Mouse (Mus musculus) left cerebral cortex, postnatal 36 days (tissue): ENCODE results near the gene Cps1. TPM values are rescaled to one million over a fixed set of nuclear protein-coding genes. Genes with fewer than 3 reads are reported as not detected.
A peak's percentile ranks its signal among the peaks of the same experiment; 100 is the strongest.

Experiments used
- DNase-seq, 2 experiments: peaks; one replicate each; pipeline ENCODE4 v3.0.0; 2021 to 2022; ENCODE audit warnings: low spot score in 2 of 2, mixed read lengths in 1 of 2
- intact Hi-C: fragments of 180-260 bp; cut with DNase I; formaldehyde crosslinking; loops from one replicate; pipeline ENCODE4 v1.15.1; 2025
- total RNA-seq, 2 experiments: library from RNA; stranded (reverse); gene quantifications; 2 replicates each; pipeline ENCODE4 v1.2.3; 2021

Gene Cps1
- total RNA-seq: under 1 TPM; 0.16 to 0.32 TPM

DNA sequence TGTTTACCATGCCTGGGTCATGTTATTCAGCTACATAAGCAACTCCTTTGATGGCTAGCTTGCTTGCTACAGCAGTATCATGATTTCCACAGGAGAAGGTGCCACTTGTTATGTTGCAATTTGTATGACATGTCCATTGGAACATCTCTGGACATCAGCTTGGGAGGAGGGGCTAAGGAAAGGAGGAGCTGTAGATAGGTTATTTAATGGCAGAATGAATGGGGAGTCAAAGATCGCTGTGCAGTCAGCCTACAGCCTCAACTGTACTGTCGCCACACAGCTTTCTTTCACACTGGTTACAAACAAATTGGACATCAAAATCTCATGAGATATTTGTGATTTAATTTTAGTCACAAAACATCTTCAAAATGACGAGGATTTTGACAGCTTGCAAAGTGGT, at the start of gene Cps1:
Cps1 (plus strand) TSS at position 230 of the 400 bp plus-strand sequence.
- DNase-seq: no peak
- intact Hi-C loops: no loop called here

DNA sequence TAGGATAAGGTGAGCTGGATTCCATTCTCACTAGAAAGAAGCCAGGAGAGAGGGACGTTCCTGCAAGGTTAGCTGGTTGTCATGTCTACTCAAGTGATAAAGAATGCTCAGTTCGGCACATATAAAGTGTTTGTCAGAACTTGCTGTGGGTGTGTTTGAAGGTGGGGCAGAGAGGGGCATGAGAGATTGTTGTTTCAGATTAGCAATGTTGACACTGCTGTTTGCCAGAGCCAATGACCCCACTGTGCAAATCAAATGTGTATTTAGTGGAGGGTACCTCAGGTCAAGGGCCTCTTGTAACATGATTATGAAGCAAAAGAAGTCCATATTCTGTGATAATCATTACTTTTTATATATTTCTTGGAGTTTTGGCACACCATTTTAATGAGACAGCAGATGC, 45.1 kb upstream of the Cps1 start:
- no peak for DNase-seq
- intact Hi-C loops: no loop called here

DNA sequence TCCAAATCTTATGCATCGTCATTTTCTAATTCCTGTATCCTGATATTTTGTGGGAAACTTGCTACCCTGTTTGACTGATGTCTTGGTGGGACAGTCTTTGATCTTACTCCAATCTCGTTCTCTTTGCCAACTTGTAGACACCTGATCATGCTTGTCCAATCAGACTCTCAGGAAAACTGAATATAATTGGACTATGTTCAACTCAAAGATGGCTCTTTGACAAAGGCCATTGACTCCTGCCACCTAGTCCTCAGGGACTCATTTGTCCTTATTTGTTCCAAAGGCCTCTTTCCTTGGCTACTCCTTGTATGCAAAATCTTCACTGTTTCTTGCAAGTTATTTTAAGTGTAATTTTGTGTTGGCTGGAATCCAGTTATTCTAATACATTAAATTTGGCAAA, 44.2 kb upstream of the Cps1 start:
- intact Hi-C loops: no loop called here
- DNase-seq: no peak

DNA sequence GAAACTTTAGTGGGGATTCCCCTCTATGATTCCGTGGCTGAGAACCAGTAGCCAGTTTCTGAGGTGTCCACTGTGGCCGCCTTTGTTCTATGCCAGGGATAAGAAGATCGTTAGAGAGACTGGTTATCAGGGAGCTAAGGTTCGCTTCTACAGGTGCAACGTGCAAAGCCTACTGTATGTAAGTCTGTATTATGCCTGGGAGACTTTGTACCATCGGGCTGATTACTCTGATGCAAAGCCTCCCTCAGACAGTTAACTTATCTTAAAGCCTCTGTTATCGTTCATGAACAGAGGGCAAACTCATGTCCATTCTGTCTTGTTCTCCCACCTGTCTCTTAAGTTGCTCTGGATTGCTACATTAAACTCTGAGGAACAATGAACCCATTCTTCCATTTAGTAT, 43.7 kb upstream of the Cps1 start:
- intact Hi-C loops: no loop called here
- DNase-seq: no peak

DNA sequence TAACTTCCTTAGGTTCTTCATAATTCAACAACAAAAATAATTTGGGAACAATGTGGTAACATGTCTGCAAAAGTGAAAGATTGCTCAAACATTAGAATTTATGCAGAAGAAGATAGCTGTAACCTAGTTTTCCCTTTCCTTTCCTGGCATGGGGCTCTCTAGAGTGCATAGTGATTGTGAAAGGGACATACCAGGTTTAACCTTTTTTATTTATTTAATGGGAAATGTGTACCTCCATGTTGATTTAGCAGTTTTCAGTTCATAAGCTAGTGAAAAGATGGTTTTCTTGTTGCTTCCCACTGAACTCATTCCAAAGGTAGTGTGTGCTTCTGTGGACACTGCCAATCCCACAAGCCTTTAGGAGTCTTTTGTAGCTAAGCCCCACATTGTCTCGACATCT, 30.4 kb upstream of the Cps1 start:
- DNase-seq: no peak
- intact Hi-C loops: no loop called here

DNA sequence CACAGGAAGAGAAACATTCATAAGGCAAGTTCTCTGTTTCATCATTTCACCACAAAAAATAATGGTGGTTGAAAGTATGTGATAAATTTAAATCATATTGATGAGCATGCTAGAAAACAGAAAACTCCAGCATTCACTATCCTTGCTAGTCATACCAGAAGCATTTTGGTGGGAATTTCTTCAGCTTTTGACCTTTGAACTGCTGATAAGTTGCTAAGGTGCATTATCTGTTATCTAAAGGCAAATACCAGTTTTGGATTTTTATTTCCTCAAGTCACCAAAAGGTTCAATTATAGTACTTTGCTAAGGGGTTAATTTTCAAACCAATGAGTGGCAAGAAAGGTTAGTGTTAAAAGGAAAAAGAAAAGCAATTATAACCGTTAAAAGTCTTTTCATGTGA, 23.6 kb upstream of the Cps1 start:
- intact Hi-C loops: no loop called here
- no peak for DNase-seq

DNA sequence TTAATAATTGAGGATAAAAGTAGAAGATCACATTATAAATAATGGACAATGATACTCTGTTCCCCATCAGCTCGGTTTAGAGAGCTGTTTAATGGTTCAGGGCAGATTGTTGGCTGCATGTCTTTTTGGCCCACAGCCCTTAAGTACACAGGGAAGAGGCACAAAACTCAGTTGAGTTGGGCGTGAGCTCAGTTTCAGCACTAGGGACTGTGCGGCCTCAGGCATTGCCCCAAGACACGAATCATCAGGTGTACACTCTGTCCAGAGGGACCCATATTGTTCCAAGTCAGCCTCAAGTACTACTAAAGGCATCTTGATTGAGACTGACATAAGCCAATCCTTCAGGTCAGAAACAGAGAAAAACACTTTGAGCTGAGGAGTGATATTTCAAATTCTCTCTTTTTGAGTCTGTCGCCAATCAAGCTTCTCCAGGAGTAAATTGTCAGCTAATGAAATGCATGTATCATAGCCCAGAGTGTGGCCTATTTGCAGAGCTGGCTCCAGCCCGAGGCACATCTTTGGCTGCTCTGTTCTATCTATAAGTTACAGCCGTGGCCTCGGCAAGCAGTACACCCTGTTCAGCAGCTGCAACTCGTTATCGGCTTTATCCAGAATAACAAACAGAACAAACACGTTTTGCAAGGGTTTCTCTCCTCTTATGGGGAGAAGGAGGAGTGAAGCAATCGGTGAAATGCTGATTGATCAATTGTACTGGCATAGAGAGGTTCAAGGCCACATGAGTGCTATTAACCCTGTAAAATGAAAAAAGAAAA, 19.2 kb upstream of the Cps1 start:
- no peak for DNase-seq
- intact Hi-C loops: no loop called here

DNA sequence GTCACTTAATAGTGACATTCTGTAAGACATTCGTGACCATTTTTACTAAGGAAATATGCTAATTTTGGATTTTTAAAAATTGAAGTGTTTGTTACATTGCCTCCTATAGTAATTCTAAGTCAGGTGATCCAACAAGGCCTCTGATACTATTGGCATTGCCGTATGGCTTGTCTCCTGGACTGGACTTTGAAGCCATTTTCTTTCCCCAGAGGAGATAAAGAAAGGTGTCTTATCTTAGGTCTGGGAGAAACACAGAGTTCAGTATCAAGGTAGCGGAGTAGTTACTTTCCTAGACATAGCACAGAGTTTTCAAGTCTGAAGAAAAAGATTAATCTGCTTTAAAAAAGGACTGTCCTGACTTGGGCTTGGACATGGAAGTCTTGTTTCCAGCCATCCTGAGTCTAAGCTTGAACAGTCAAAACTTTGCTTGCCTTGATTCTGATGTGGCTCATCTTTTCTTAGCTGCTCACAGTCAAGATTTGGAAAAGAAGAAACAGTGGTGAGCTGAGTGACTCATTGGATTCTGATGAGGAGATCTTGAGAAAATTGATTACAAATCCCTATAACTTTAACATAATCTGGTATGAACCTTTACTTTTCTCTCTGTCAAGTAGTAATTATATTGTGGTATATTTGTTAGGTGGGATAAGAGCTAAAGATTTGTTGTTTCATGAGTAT, 11.1 kb upstream of the Cps1 start:
- DNase-seq: no peak
- intact Hi-C loops: no loop called here

DNA sequence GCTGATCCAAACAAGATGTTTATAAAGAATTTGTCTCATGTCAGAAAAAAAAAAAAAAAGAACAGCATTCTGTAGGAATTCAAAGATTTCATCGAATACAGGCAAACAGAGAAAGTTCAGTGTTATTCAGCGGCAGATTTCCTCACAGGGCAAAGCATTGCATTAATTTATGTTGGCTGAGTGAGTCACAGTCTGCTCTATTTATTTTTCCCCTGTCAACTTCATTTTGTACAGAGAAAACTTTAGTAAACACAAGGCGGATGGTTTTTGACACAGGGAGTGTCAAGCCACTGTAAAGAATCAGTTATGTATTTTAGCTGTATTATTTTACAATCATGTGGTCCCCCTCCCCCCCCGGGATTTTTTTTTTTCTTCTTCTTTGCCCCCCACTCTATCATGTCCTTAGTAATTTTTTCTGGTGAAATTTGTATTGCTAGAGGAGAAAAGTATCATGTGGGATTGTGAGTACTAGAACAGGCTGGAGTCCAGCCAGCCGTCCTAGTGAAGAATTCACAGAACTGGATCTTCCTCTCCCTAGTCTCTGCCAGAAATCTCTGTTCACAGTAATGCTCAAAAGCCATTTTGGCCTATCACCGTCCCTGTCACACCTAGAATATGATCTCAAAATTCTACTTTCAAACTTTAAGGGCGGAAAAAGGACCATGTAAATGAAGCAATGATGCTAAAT, 9.3 kb upstream of the Cps1 start:
- DNase-seq: no peak
- intact Hi-C loops: no loop called here

DNA sequence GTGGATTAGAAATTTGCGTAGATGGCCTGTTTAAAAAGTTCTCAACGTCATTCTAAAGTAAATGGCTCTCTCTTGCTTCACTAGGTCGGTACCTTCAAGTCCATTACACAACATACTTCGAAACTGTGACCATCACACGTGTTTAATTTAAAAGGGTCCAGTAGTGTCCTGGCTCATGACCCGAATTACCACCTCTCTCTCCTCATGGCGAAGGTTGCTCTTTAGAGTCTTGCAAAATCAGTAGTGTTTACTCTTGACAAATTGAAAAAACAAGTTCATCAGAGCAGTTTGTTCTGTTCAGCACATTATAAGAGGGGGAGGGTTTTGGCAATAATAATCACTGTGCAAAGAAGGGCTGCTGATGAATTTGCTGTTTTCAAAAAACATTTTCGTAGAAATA, 6.3 kb upstream of the Cps1 start:
- intact Hi-C loops: no loop called here
- DNase-seq: no peak

DNA sequence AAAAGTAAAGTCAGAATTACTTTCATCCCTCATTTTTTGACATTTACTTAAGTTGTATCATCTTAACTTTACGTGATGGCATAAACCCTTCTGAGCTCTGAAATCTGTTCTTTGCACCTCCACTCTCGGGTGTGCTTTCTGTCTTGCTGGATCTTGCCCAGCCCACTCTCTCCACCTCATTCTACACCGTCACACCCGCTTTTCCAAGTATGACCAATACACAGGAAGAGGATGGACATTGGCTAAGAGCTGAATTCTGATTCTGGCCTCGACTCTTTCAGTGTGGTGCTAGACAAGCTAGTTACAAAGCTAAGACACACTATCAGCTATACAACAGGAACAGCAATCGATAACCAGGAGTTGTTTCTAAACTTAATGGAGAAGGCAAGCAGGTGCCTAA, 5.0 kb upstream of the Cps1 start:
- intact Hi-C loops: no loop called here
- no peak for DNase-seq

DNA sequence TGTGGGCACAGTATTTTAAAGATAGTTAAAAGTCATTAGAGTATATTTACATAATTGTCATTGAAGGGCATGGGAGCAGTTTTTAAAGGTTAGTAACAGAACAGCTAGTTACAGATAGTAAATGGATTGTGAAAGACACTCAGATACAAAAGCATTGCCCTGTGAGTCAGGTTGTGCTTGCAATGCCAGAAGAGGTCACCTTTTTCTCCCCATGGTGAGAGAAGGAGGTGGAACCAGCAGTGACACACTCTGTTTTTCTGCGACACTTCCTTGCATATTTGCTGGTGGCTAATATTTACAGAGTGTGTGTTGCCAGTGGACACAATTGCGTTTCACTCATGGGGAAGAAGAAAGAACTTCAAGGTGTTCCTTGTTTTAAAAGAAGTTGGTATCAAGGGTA, 2.6 kb downstream of the Cps1 start:
- no peak for DNase-seq
- intact Hi-C loops: no loop called here

DNA sequence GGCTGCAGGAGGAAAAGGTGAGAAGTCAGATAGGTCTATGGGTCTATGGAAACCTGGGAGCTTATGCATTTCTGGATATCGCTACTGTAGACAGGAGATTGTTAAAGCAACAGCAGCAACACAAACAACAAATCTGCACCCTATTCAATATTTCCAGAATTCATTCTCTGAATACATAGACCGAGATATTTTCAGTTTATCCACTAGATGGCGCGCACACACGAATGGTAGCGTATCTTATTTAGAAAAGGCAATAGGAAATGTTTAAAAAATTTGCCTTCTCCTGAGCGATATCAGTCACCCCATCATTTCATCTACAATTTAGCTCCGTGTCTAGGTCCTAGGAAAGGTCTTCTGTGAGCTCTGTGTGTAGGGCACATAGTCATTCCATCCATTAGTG, 21.1 kb downstream of the Cps1 start:
- intact Hi-C loops: no loop called here
- no peak for DNase-seq

DNA sequence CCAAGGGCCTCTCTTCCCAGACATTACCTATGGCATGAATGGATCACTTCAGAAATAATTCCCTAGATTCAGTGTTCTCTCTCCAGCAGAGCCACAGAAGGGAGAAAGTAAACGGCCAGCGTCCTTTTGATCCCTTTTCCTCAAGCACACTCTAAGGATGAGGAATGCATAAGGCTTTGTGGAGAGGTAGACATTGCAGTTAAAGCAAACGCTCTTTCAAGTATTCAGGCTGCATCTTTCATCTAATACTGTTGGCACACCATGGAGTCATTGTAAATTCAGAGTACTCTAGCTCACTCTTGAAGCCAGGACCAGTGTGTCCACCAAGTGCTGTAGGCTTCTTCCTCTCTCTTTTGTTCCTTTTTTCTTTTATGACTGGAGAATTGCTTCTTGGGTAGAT, 28.4 kb downstream of the Cps1 start:
- intact Hi-C loops: no loop called here
- DNase-seq: no peak

DNA sequence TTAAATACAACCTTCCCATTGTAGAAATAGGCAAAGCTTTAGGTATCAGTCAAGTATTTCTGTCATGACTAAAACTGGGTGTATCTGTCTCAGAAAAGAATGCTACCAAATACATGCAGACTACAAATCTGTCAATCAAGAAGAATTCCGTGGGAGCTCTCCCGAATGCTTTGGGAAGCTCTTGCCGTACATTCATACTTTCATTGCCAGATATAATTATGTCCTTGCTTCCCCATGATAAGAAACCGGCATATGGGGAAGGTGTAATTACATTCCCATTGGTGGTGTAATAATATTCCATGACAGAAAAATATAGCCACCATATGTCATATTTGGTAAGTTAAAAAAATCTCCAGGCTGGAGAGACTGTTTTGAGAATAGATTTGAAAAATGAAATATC, 44.5 kb downstream of the Cps1 start:
- intact Hi-C loops: no loop called here
- DNase-seq: no peak

DNA sequence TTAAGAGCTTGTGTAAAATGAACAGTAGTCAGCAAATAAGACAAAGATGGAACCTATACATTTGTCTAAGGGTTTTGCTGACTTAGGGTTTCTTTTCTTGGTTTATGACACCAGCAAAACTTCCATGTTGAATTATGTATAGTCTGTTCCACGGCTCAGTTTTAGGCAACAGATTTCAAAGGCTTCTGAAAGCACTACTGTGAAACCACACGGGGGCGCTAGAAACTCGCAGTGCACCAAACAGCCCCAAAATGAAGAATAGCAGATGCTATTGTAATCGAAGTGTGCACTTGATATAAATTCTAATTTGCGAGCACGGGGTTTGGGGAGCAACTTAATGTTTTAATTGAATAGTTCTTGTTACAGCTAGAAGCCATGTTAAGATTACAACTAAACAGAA, 58.3 kb downstream of the Cps1 start:
- DNase-seq: peak; percentile 42 to 64
- intact Hi-C loops: loop anchor here (10.0 kb wide), 1 partner anchor 1954 kb away; no protein-coding TSS in a partner anchor

DNA sequence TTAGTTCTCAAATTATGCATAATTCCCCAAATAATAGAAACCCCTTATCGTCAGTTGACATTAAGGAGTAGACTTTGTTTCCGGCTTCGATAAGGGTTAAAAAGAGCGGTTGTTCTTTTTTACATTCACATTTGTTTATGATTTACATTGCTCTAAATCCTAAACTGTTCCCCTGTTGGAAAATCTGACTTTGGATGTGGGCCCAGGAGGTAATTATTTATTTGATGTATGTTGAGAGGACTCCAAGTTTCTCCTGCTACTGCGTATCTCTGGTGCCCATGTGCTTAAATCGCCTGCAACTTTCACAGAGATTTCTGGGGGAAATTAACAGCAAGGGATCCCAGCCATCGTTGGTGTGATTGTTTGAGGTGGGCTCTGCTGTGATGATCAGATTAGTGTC, 59.4 kb downstream of the Cps1 start:
- no peak for DNase-seq
- intact Hi-C loops: loop anchor here (10.0 kb wide), 1 partner anchor 1953 kb away; no protein-coding TSS in a partner anchor

DNA sequence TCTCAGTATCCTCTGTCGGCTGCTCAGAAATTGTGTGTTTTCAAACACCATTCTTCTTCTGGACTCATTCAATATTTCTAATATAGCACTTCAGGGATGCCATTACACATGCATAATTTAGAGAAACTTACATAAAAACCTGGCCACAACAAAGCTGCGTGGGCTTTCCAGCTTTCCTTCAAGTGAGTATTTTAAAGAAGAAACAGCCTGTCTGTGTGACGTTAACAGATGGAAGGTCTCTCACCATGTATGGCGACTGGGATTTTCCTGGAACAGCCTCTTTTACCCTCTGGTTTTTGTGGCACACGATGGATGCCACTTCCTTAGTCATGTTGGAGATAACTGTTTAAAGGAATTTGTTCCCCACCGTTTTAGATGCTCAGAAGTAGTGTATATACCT, 60.7 kb downstream of the Cps1 start:
- peak; percentile 25 to 38 for DNase-seq
- intact Hi-C loops: loop anchor here (10.0 kb wide), 1 partner anchor 1951 kb away; no protein-coding TSS in a partner anchor

DNA sequence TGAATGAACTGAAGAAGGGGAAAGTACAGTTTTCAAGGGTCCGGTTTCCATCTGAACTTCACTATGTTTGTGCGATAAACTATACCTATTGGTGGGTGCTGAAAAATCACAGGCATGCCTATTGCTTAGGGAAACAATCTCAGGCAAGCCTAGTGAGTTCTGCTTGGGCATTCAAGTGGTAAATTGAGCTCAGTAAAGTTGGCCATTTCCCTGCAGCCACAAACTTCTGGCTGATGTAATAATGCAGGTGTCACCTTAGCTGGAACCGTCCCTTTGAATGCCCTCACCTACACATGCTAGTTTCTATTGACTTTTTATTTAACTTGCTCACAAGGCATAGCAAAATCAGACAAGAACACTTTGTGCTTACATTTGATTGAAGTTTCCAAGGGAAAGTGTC, 61.3 kb downstream of the Cps1 start:
- no peak for DNase-seq
- intact Hi-C loops: loop anchor here (10.0 kb wide), 1 partner anchor 1951 kb away; no protein-coding TSS in a partner anchor

DNA sequence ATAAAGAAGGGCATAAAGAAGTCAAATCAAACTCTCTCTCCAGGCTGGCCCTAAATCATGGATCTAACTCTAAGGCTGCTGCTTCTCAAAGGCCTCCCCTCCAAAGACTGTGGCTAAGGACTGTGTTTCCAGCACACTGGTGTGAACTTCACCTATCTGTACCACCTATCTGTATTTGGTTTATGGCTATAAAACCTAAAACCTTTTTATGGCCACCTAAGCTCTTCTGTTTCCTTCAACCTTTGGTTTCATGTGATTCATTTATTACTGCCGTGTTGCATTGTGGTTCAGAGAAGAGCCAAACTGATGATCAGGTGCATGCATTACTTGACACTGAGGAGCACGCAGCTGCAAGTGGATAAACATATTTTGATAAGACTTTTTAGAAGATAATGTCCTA, 74.5 kb downstream of the Cps1 start:
- intact Hi-C loops: no loop called here
- no peak for DNase-seq
